In the genomic region with DNA sequence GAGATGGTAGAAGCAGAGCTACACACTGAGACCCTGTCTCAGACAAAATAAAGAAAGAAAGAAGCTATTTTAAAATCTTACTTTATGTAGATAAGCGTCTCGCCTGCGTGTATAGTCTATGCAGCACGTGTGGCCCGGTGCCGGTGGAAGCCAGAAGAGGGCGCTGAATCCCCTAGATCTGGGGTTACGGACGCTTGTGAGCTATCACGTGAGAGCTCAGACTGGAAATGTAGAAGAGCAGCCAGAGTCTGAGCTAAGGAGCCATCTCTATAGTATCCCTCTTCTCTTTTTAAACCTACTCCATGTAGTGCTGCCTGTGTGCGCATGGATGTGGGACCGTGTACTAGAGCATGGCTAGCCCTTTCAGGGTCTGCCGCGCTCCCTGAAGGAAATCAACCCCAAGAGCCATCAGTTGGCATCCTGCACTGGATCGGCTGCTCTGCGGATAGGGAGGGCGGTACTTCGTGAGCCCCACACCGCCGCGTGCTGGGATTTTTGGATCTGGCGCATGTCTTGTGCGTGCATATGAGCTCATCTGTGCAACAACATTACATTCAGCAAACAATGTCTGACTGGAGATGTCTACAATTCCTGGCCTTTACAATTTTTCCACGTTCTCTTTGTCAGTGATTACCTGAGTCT, we compare ENCODE assay signal across 8 mouse cellular contexts. TPM values are rescaled to one million over a fixed set of nuclear protein-coding genes. Genes with fewer than 3 reads are reported as not detected.
DNase-seq lines count a peak whose midpoint lies in the region; ATAC-seq and TF ChIP-seq lines count a peak whose summit lies in the region.

No protein-coding gene starts in this region.

- peak; percentile 77 for DNase-seq in right cerebral cortex, postnatal 14 days
- DNase-seq in right cerebral cortex, postnatal 36 days (ENCODE audit: low spot score in 2 of 2): no peak
- peak; percentile 76 to 80 for DNase-seq in adrenal gland, postnatal 36 days
- peak; percentile 84 for DNase-seq in forebrain, embryonic 11.5 days (ENCODE audit: low spot score)
- DNase-seq in hindbrain, postnatal 0 days (ENCODE audit: low spot score): peak; percentile 87
- peak; percentile 87 for DNase-seq in midbrain, embryonic 14.5 days
- no peak for DNase-seq in Muller cell, postnatal 12 days (ENCODE audit: inconsistent ontology term)

- peak; percentile 77 for TF ChIP-seq CTCF in hindbrain, postnatal 0 days (IDR thresholded peaks at IDR 0.05; ENCODE audit: low read depth)

- 28% methylated on average over 24 of the region's 24 CpGs for WGBS in forebrain, embryonic 11.5 days
- WGBS in hindbrain, postnatal 0 days: 28% methylated on average over 24 of the region's 24 CpGs
- WGBS in limb, embryonic 15.5 days: 35% methylated on average over 24 of the region's 24 CpGs
- 21% methylated on average over 24 of the region's 24 CpGs for WGBS in midbrain, embryonic 14.5 days

- no peaks in the 10 kb centered on the region for H3K9me3 ChIP-seq in forebrain, embryonic 11.5 days (ENCODE audit: control insufficient read depth, low read length)
- H3K9me3 ChIP-seq in hindbrain, postnatal 0 days (ENCODE audit: low read length): no peaks in the 10 kb centered on the region
- no peaks in the 10 kb centered on the region for H3K9me3 ChIP-seq in limb, embryonic 15.5 days
- H3K9me3 ChIP-seq in midbrain, embryonic 14.5 days (ENCODE audit: control insufficient read depth, low read length): no peaks in the 10 kb centered on the region

- H3K27me3 ChIP-seq in forebrain, embryonic 11.5 days (ENCODE audit: control insufficient read depth, insufficient read depth, low read length): no peaks in the 10 kb centered on the region
- H3K27me3 ChIP-seq in hindbrain, postnatal 0 days (ENCODE audit: insufficient read depth, low read length): no peaks in the 10 kb centered on the region
- H3K27me3 ChIP-seq in limb, embryonic 15.5 days: no peaks in the 10 kb centered on the region
- H3K27me3 ChIP-seq in midbrain, embryonic 14.5 days (ENCODE audit: control insufficient read depth, insufficient read depth, low read length): no peaks in the 10 kb centered on the region

- peak; percentile 60 for ATAC-seq in forebrain, embryonic 11.5 days (replicated peaks; ENCODE audit: low FRiP score)
- peak; percentile 91 for ATAC-seq in hindbrain, postnatal 0 days
- ATAC-seq in limb, embryonic 15.5 days (ENCODE audit: insufficient number of reproducible peaks, low FRiP score, low TSS enrichment, low read depth): 0 out of 2 replicates have a peak, but pooled peaks have one; percentile 68
- ATAC-seq in midbrain, embryonic 14.5 days (ENCODE audit: low FRiP score, low TSS enrichment): peak; percentile 51; the same call in 1 of the 2 replicates

- peak overlapping the region; percentile 10; the same call in 1 of the 2 replicates for H3K4me3 ChIP-seq in forebrain, embryonic 11.5 days (ENCODE audit: low read depth, low read length)
- H3K4me3 ChIP-seq in hindbrain, postnatal 0 days (ENCODE audit: low read length): no peak overlapping the region
- H3K4me3 ChIP-seq in limb, embryonic 15.5 days: peak overlapping the region; percentile 24
- peak overlapping the region; percentile 19; the same call in 1 of the 2 replicates for H3K4me3 ChIP-seq in midbrain, embryonic 14.5 days (replicated peaks; ENCODE audit: low read depth, low read length)

- no peaks in the 10 kb centered on the region for H3K36me3 ChIP-seq in forebrain, embryonic 11.5 days (ENCODE audit: control insufficient read depth, insufficient read depth, low read length)
- H3K36me3 ChIP-seq in hindbrain, postnatal 0 days (ENCODE audit: insufficient read depth, low read length): no peaks in the 10 kb centered on the region
- H3K36me3 ChIP-seq in limb, embryonic 15.5 days: peaks cover 3% of the 10 kb centered on the region
- no peaks in the 10 kb centered on the region for H3K36me3 ChIP-seq in midbrain, embryonic 14.5 days (ENCODE audit: control insufficient read depth, insufficient read depth, low read length)

- no peak overlapping the region for H3K27ac ChIP-seq in forebrain, embryonic 11.5 days (ENCODE audit: low read depth, low read length)
- H3K27ac ChIP-seq in hindbrain, postnatal 0 days: peak overlapping the region; percentile 70
- H3K27ac ChIP-seq in limb, embryonic 15.5 days: no peak overlapping the region
- peak overlapping the region; percentile 55; the same call in 1 of the 2 replicates for H3K27ac ChIP-seq in midbrain, embryonic 14.5 days (replicated peaks; ENCODE audit: low read depth, low read length)

- peak overlapping the region; percentile 35; the same call in 1 of the 2 replicates for H3K4me2 ChIP-seq in forebrain, embryonic 11.5 days (ENCODE audit: low read depth, low read length, severe bottlenecking)
- peak overlapping the region; percentile 48 for H3K4me2 ChIP-seq in hindbrain, postnatal 0 days (ENCODE audit: low read depth, low read length)
- peak overlapping the region; percentile 43 for H3K4me2 ChIP-seq in limb, embryonic 15.5 days
- H3K4me2 ChIP-seq in midbrain, embryonic 14.5 days (ENCODE audit: low read length): peak overlapping the region; percentile 49

- H3K9ac ChIP-seq in forebrain, embryonic 11.5 days (ENCODE audit: low read length): no peak overlapping the region
- H3K9ac ChIP-seq in hindbrain, postnatal 0 days (replicated peaks; ENCODE audit: low read length): peak overlapping the region; percentile 28; the same call in 1 of the 2 replicates
- H3K9ac ChIP-seq in limb, embryonic 15.5 days: no peak overlapping the region
- no peak overlapping the region for H3K9ac ChIP-seq in midbrain, embryonic 14.5 days (replicated peaks; ENCODE audit: low read length)

- peaks cover 7% of the 10 kb centered on the region; the same call in 1 of the 2 replicates for H3K4me1 ChIP-seq in forebrain, embryonic 11.5 days (replicated peaks; ENCODE audit: control insufficient read depth, insufficient read depth, low read length)
- H3K4me1 ChIP-seq in hindbrain, postnatal 0 days (ENCODE audit: insufficient read depth, low read length): no peaks in the 10 kb centered on the region
- H3K4me1 ChIP-seq in limb, embryonic 15.5 days: peaks cover 7% of the 10 kb centered on the region; the same call in 1 of the 2 replicates
- H3K4me1 ChIP-seq in midbrain, embryonic 14.5 days (ENCODE audit: control insufficient read depth, insufficient read depth, low read length): peaks cover 5% of the 10 kb centered on the region; the same call in 1 of the 2 replicates

RNA-seq across cellular contexts. Expression of a gene that starts 31.6 kb away (rescaled TPM):
- 10 to 100 TPM; 11.5 to 12.4 TPM for total RNA-seq in adrenal gland, postnatal 36 days (2021)
- polyA plus RNA-seq in forebrain, embryonic 11.5 days (2014; fragmentation: Nextera tagmentation; extraction: Ambion mirVana): 10.5 and 11.1 TPM in 2 replicates
- 4.6 and 198 TPM in 2 replicates for total RNA-seq in hindbrain, postnatal 0 days (2014; rRNA removed)
- polyA plus RNA-seq in hindbrain, postnatal 0 days (2015; fragmentation: Nextera tagmentation; extraction: Ambion mirVana): 3.6 and 3.7 TPM in 2 replicates
- polyA plus RNA-seq in limb, embryonic 15.5 days (2015; fragmentation: Nextera tagmentation; extraction: Ambion mirVana): 7.0 and 7.7 TPM in 2 replicates
- 4.8 and 7.1 TPM in 2 replicates for polyA plus RNA-seq in midbrain, embryonic 14.5 days (2014; fragmentation: Nextera tagmentation; extraction: Ambion mirVana)

RNA-seq across cellular contexts. Expression of a gene that starts 33.8 kb away (rescaled TPM):
- total RNA-seq in adrenal gland, postnatal 36 days (2021): 10 to 100 TPM; 19.8 to 20.2 TPM
- 171 and 181 TPM in 2 replicates for polyA plus RNA-seq in forebrain, embryonic 11.5 days (2014; fragmentation: Nextera tagmentation; extraction: Ambion mirVana)
- total RNA-seq in hindbrain, postnatal 0 days (2014; rRNA removed): 119 and 120 TPM in 2 replicates
- 48.8 and 50.6 TPM in 2 replicates for polyA plus RNA-seq in hindbrain, postnatal 0 days (2015; fragmentation: Nextera tagmentation; extraction: Ambion mirVana)
- 179 and 208 TPM in 2 replicates for polyA plus RNA-seq in limb, embryonic 15.5 days (2015; fragmentation: Nextera tagmentation; extraction: Ambion mirVana)
- polyA plus RNA-seq in midbrain, embryonic 14.5 days (2014; fragmentation: Nextera tagmentation; extraction: Ambion mirVana): 61.3 and 94.4 TPM in 2 replicates

RNA-seq across cellular contexts. Expression of a gene that starts 47.5 kb away (rescaled TPM):
- total RNA-seq in adrenal gland, postnatal 36 days (2021): under 1 TPM in 1 of 2 experiments, not detected in 1; 0.10 TPM
- 11.1 and 11.4 TPM in 2 replicates for polyA plus RNA-seq in forebrain, embryonic 11.5 days (2014; fragmentation: Nextera tagmentation; extraction: Ambion mirVana)
- total RNA-seq in hindbrain, postnatal 0 days (2014; rRNA removed): 0.18 and 0.37 TPM in 2 replicates
- 0.48 and 0.50 TPM in 2 replicates for polyA plus RNA-seq in hindbrain, postnatal 0 days (2015; fragmentation: Nextera tagmentation; extraction: Ambion mirVana)
- 1.3 and 3.4 TPM in 2 replicates for polyA plus RNA-seq in limb, embryonic 15.5 days (2015; fragmentation: Nextera tagmentation; extraction: Ambion mirVana)
- 0.24 and 0.63 TPM in 2 replicates for polyA plus RNA-seq in midbrain, embryonic 14.5 days (2014; fragmentation: Nextera tagmentation; extraction: Ambion mirVana)

RNA-seq across cellular contexts. Expression of a gene that starts 52.8 kb away (rescaled TPM):
- total RNA-seq in adrenal gland, postnatal 36 days (2021): 10 to 100 TPM; 17.1 to 19.2 TPM
- polyA plus RNA-seq in forebrain, embryonic 11.5 days (2014; fragmentation: Nextera tagmentation; extraction: Ambion mirVana): 146 and 150 TPM in 2 replicates
- 40.9 and 64.7 TPM in 2 replicates for total RNA-seq in hindbrain, postnatal 0 days (2014; rRNA removed)
- 175 and 179 TPM in 2 replicates for polyA plus RNA-seq in hindbrain, postnatal 0 days (2015; fragmentation: Nextera tagmentation; extraction: Ambion mirVana)
- polyA plus RNA-seq in limb, embryonic 15.5 days (2015; fragmentation: Nextera tagmentation; extraction: Ambion mirVana): 190 and 212 TPM in 2 replicates
- 253 and 300 TPM in 2 replicates for polyA plus RNA-seq in midbrain, embryonic 14.5 days (2014; fragmentation: Nextera tagmentation; extraction: Ambion mirVana)

Comparison
In these comparisons a context has a peak if more than half of its experiments do, and no peak if none do; other contexts are left out.
1. DNase-seq: peak in right cerebral cortex, postnatal 14 days (single experiment), adrenal gland, postnatal 36 days (2 of 2), forebrain, embryonic 11.5 days (single experiment), hindbrain, postnatal 0 days (single experiment) and midbrain, embryonic 14.5 days (single experiment); none in right cerebral cortex, postnatal 36 days (0 of 2) and Muller cell, postnatal 12 days (single experiment).
2. H3K27ac ChIP-seq: peak in hindbrain, postnatal 0 days (single experiment) and midbrain, embryonic 14.5 days (single experiment); none in forebrain, embryonic 11.5 days (single experiment) and limb, embryonic 15.5 days (single experiment).
3. Peak in every context shown above with its lines, with median percentiles within 50 percentile points of each other: ATAC-seq and H3K4me2 ChIP-seq.